Mouse (Mus musculus) bone marrow, adult 2 months (tissue): ENCODE measurements around the gene Sar1a.

Experiments used
- CTCF ChIP-seq: fragments of 200-500 bp; IDR thresholded peaks from 2 replicates; pipeline ENCODE4 v1.5.1; 2011; ENCODE audit warnings: low read length, control low read depth; ENCODE audit not compliant: control insufficient read depth, insufficient read depth
- POLR2A ChIP-seq: fragments of 200-500 bp; IDR thresholded peaks from 2 replicates; pipeline ENCODE4 v1.6.1; 2011; ENCODE audit warnings: low read depth, mild to moderate bottlenecking, control low read depth, low read length, borderline replicate concordance; ENCODE audit not compliant: control insufficient read depth

DNA sequence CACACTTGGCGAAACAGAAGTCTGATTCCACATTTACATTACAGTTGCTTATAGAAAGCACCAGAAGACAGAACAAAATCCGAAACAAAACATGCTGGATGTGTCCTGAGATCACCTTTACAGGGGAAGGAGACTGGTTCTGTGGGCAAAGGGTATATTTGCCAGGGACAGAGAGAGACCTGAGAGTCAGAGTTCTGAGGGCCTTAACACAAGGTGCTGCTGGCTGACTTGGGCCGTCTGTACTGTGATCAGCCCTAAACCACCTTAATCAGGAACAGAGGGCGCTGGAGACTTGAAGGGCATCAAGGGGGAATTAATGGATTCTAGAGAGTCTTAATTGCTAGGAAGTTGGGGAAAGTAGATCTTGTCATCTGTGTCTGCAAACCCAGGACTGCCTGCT is 13.5 kb downstream of the Sar1a start:
- TF ChIP-seq CTCF: no peak
- no peak for TF ChIP-seq POLR2A
